Comparison of ENCODE assay signal across 7 mouse cellular contexts in genomic region chr6:144098119-144098518, GRCm38 (mm10).
A peak's percentile ranks its signal among the peaks of the same experiment; 100 is the strongest.
DNase-seq lines count a peak whose midpoint lies in the region; ATAC-seq and TF ChIP-seq lines count a peak whose summit lies in the region.

No protein-coding gene starts in this region.

- no peaks in the 10 kb centered on the region for H3K36me3 ChIP-seq in embryonic facial prominence, embryonic 12.5 days
- no peaks in the 10 kb centered on the region for H3K36me3 ChIP-seq in hindbrain, postnatal 0 days (ENCODE audit: insufficient read depth, low read length)

- 14% methylated on average over 9 of the region's 9 CpGs for WGBS in embryonic facial prominence, embryonic 12.5 days
- WGBS in hindbrain, postnatal 0 days: 46% methylated on average over 9 of the region's 9 CpGs

- 0 out of 2 replicates have a peak, but pooled peaks cover 4% of the 10 kb centered on the region for H3K9me3 ChIP-seq in embryonic facial prominence, embryonic 12.5 days
- no peaks in the 10 kb centered on the region for H3K9me3 ChIP-seq in hindbrain, postnatal 0 days (ENCODE audit: low read length)

- TF ChIP-seq CTCF in hindbrain, postnatal 0 days (IDR thresholded peaks at IDR 0.05; ENCODE audit: low read depth): no peak

- H3K9ac ChIP-seq in embryonic facial prominence, embryonic 12.5 days: no peak overlapping the region
- no peak overlapping the region for H3K9ac ChIP-seq in hindbrain, postnatal 0 days (replicated peaks; ENCODE audit: low read length)

- peak; percentile 6 for DNase-seq in kidney, postnatal 14 days
- DNase-seq in kidney, adult 9 months: no peak
- DNase-seq in hindbrain, postnatal 0 days (ENCODE audit: low spot score): peak; percentile 31
- DNase-seq in retina, embryonic 14.5 days (ENCODE audit: low spot score): peak; percentile 20
- no peak for DNase-seq in thymus, postnatal 4 days
- DNase-seq in cerebellum, adult 11-12 months: no peak

- peaks cover 9% of the 10 kb centered on the region for H3K4me1 ChIP-seq in embryonic facial prominence, embryonic 12.5 days
- H3K4me1 ChIP-seq in hindbrain, postnatal 0 days (ENCODE audit: insufficient read depth, low read length): no peaks in the 10 kb centered on the region

- no peak overlapping the region for H3K27ac ChIP-seq in embryonic facial prominence, embryonic 12.5 days
- no peak overlapping the region for H3K27ac ChIP-seq in hindbrain, postnatal 0 days

- H3K4me2 ChIP-seq in embryonic facial prominence, embryonic 12.5 days (replicated peaks): peak overlapping the region; percentile 21; the same call in 1 of the 2 replicates
- H3K4me2 ChIP-seq in hindbrain, postnatal 0 days (ENCODE audit: low read depth, low read length): no peak overlapping the region

- H3K27me3 ChIP-seq in embryonic facial prominence, embryonic 12.5 days: no peaks in the 10 kb centered on the region
- no peaks in the 10 kb centered on the region for H3K27me3 ChIP-seq in hindbrain, postnatal 0 days (ENCODE audit: insufficient read depth, low read length)

- no peak overlapping the region for H3K4me3 ChIP-seq in embryonic facial prominence, embryonic 12.5 days
- no peak overlapping the region for H3K4me3 ChIP-seq in hindbrain, postnatal 0 days (ENCODE audit: low read length)

- no peak for ATAC-seq in embryonic facial prominence, embryonic 12.5 days (ENCODE audit: insufficient number of reproducible peaks, insufficient read depth, low FRiP score, low TSS enrichment)
- peak; percentile 67; the same call in 1 of the 2 replicates for ATAC-seq in hindbrain, postnatal 0 days

Comparison
In these comparisons a context has a peak if more than half of its experiments do, and no peak if none do; other contexts are left out.
1. DNase-seq: peak in kidney, postnatal 14 days (single experiment), hindbrain, postnatal 0 days (single experiment) and retina, embryonic 14.5 days (single experiment); none in kidney, adult 9 months (single experiment), thymus, postnatal 4 days (single experiment) and cerebellum, adult 11-12 months (single experiment).